Mouse (Mus musculus) midbrain, postnatal 0 days (tissue): ENCODE results near the gene Mrtfb. TPM values are rescaled to one million over a fixed set of nuclear protein-coding genes. Genes with fewer than 3 reads are reported as not detected.

Experiments used
- ATAC-seq: fragments of 200-750 bp; cut with Nextera tagmentation; 2 replicates; pipeline ENCODE4 v1.8.0; 2017; ENCODE audit warnings: moderate number of reproducible peaks, mild to moderate bottlenecking, moderate TSS enrichment, moderate library complexity; ENCODE audit not compliant: low FRiP score
- DNase-seq: peaks from one replicate; pipeline ENCODE4 v3.0.0-alpha.2; 2015; ENCODE audit warnings: low spot score
- H3K27ac ChIP-seq: fragments of 300-500 bp; sonication (generic); 2 replicates; pipeline ENCODE4 v1.5.1; 2014; ENCODE audit warnings: low read depth, mild to moderate bottlenecking, low read length, mixed read lengths
- H3K27me3 ChIP-seq: fragments of 300-500 bp; sonication (generic); 2 replicates; pipeline ENCODE4 v1.6.1; 2014; ENCODE audit warnings: low read length, control low read depth, mixed read lengths; ENCODE audit not compliant: insufficient read depth
- H3K36me3 ChIP-seq: fragments of 300-500 bp; sonication (generic); 2 replicates; pipeline ENCODE4 v1.6.1; 2014; ENCODE audit warnings: low read length, control low read depth, mixed read lengths; ENCODE audit not compliant: insufficient read depth
- H3K4me1 ChIP-seq: fragments of 300-500 bp; sonication (generic); 2 replicates; pipeline ENCODE4 v1.6.1; 2014; ENCODE audit warnings: mild to moderate bottlenecking, control low read depth, antibody characterized with exemption, low read length, mixed read lengths; ENCODE audit not compliant: insufficient read depth
- H3K4me2 ChIP-seq: fragments of 300-500 bp; sonication (generic); 2 replicates; pipeline ENCODE4 v1.6.1; 2014; ENCODE audit warnings: low read depth, mild to moderate bottlenecking, low read length, mixed read lengths; ENCODE audit not compliant: poor library complexity, severe bottlenecking
- H3K4me3 ChIP-seq: fragments of 300-500 bp; sonication (generic); 2 replicates; pipeline ENCODE4 v1.5.1; 2014; ENCODE audit warnings: low read depth, mild to moderate bottlenecking, low read length, moderate library complexity
- H3K9ac ChIP-seq: fragments of 300-500 bp; sonication (generic); replicated peaks from 2 replicates; pipeline ENCODE4 v1.6.1; 2014; ENCODE audit warnings: mild to moderate bottlenecking, low read length, moderate library complexity, mixed read lengths; ENCODE audit not compliant: poor library complexity, severe bottlenecking
- H3K9me3 ChIP-seq: fragments of 300-500 bp; sonication (generic); 2 replicates; pipeline ENCODE4 v1.6.1; 2016; ENCODE audit warnings: low read length, control low read depth
- CTCF ChIP-seq: IDR thresholded peaks from 2 replicates; pipeline ENCODE4 v1.5.1; 2016; ENCODE audit warnings: antibody characterized with exemption, mild to moderate bottlenecking
- WGBS: fragments of 180-500 bp; shearing (Covaris S2); extraction: QIAGEN DNeasy Blood & Tissue Kit; methylation state at CpG from one replicate; pipeline ENCODE4 v1.1.7; 2014; 5-methylcytosine and 5-hydroxymethylcytosine counted together
- polyA plus RNA-seq: library from polyadenylated mRNA; unstranded; fragments of >200 nt; fragmentation: Nextera tagmentation; extraction: Ambion mirVana; gene quantifications from 2 replicates; pipeline ENCODE4 v1.2.1, GENCODE M21; 2015
- total RNA-seq: library from RNA; depleted of rRNA; stranded (reverse); fragments of >200 nt; gene quantifications from 2 replicates; pipeline ENCODE4 v1.2.3, GENCODE M21; 2014

Gene Mrtfb
- total and polyA plus RNA-seq, 2 experiments from 2014 or later: 13.8 to 24.1 TPM

- TF ChIP-seq CTCF: no peak
- Histone ChIP-seq H3K4me1 (peaks cover 5% of the 10 kb centered on the region; the same call in 1 of the 2 replicates), H3K27ac (no peak overlapping the region), H3K36me3 (no peaks in the 10 kb centered on the region), H3K4me3 (no peak overlapping the region), H3K4me2 (no peak overlapping the region), H3K27me3 (no peaks in the 10 kb centered on the region), H3K9ac (no peak overlapping the region), H3K9me3 (no peaks in the 10 kb centered on the region)
- 83% methylated on average over 1 of the region's 1 CpGs for WGBS
- no peak for DNase-seq
- ATAC-seq: no peak
These were observed 187.5 kb downstream of the Mrtfb start for GRCm38 (mm10) chr16:13443764-13444163.

- H3K9ac ChIP-seq: no peak overlapping the region
- H3K27ac ChIP-seq: no peak overlapping the region
- H3K27me3 ChIP-seq: no peaks in the 10 kb centered on the region
- no peak for TF ChIP-seq CTCF
- WGBS: 48% methylated on average over 5 of the region's 5 CpGs
- no peaks in the 10 kb centered on the region for H3K9me3 ChIP-seq
- DNase-seq (no peak), ATAC-seq (no peak)
- no peak overlapping the region for H3K4me2 ChIP-seq
- H3K36me3 ChIP-seq: no peaks in the 10 kb centered on the region
- H3K4me1 ChIP-seq: peaks cover 13% of the 10 kb centered on the region; the same call in 1 of the 2 replicates
- no peak overlapping the region for H3K4me3 ChIP-seq
These were observed 189.2 kb downstream of the Mrtfb start for GRCm38 (mm10) chr16:13445461-13445860.

GRCm38 (mm10) chr16:13446488-13446887 is 190.2 kb downstream of the Mrtfb start:
- ATAC-seq: peak; percentile 70
- DNase-seq: peak; percentile 78
- Histone ChIP-seq H3K9ac (peak overlapping the region; percentile 84; the same call in 1 of the 2 replicates), H3K4me2 (peak overlapping the region; percentile 99), H3K4me1 (peaks cover 13% of the 10 kb centered on the region; the same call in 1 of the 2 replicates), H3K27me3 (no peaks in the 10 kb centered on the region), H3K27ac (0 out of 2 replicates have a peak overlapping the region, but pooled peaks have one; percentile 12), H3K4me3 (peak overlapping the region; percentile 80), H3K9me3 (no peaks in the 10 kb centered on the region), H3K36me3 (no peaks in the 10 kb centered on the region)
- peak; percentile 72 for TF ChIP-seq CTCF
- 13% methylated on average over 15 of the region's 15 CpGs for WGBS

GRCm38 (mm10) chr16:13446971-13447283 is 190.6 kb downstream of the Mrtfb start:
- DNase-seq (no peak), ATAC-seq (peak; percentile 38; the same call in 1 of the 2 replicates)
- Histone ChIP-seq H3K9me3 (no peaks in the 10 kb centered on the region), H3K4me2 (peak overlapping the region; percentile 99), H3K4me3 (peak overlapping the region; percentile 80), H3K9ac (peak overlapping the region; percentile 84), H3K27me3 (no peaks in the 10 kb centered on the region), H3K4me1 (peaks cover 13% of the 10 kb centered on the region; the same call in 1 of the 2 replicates), H3K36me3 (no peaks in the 10 kb centered on the region), H3K27ac (0 out of 2 replicates have a peak overlapping the region, but pooled peaks have one; percentile 12)
- 2% methylated on average over 10 of the region's 11 CpGs for WGBS
- no peak for TF ChIP-seq CTCF

- H3K36me3 ChIP-seq: no peaks in the 10 kb centered on the region
- DNase-seq: peak; percentile 27
- H3K4me1 ChIP-seq: peaks cover 13% of the 10 kb centered on the region; the same call in 1 of the 2 replicates
- H3K9ac ChIP-seq: peak overlapping the region; percentile 84
- peak overlapping the region; percentile 99 for H3K4me2 ChIP-seq
- no peaks in the 10 kb centered on the region for H3K9me3 ChIP-seq
- peak overlapping the region; percentile 51 for H3K27ac ChIP-seq
- H3K4me3 ChIP-seq: peak overlapping the region; percentile 80
- no peak for TF ChIP-seq CTCF
- H3K27me3 ChIP-seq: no peaks in the 10 kb centered on the region
- peak; percentile 55 for ATAC-seq
- WGBS: under 1% methylated on average over 22 of the region's 43 CpGs
These were observed 191.2 kb downstream of the Mrtfb start for GRCm38 (mm10) chr16:13447284-13448050.

GRCm38 (mm10) chr16:13448051-13448705 is 191.9 kb downstream of the Mrtfb start:
- peak; percentile 48 for DNase-seq
- under 1% methylated on average over 47 of the region's 52 CpGs for WGBS
- H3K4me1 ChIP-seq: peaks cover 13% of the 10 kb centered on the region; the same call in 1 of the 2 replicates

More at GRCm38 (mm10) chr16:13448051-13448705, 191.9 kb downstream of the Mrtfb start:
- peak overlapping the region; percentile 99 for H3K4me2 ChIP-seq
- H3K4me3 ChIP-seq: peak overlapping the region; percentile 80
- no peak for TF ChIP-seq CTCF
- H3K9me3 ChIP-seq: no peaks in the 10 kb centered on the region
- no peaks in the 10 kb centered on the region for H3K27me3 ChIP-seq
- H3K9ac ChIP-seq: peak overlapping the region; percentile 84
- no peaks in the 10 kb centered on the region for H3K36me3 ChIP-seq
- H3K27ac ChIP-seq: peak overlapping the region; percentile 51
- peak; percentile 42 for ATAC-seq
